Mouse (Mus musculus) small intestine, adult 2 months (tissue): Measurements from ENCODE around the gene Rnf150. TPM values are rescaled to one million over a fixed set of nuclear protein-coding genes. Genes with fewer than 3 reads are reported as not detected.

Source experiments
- H3K27ac ChIP-seq: fragments of 200-500 bp; 2 replicates; pipeline ENCODE4 v1.5.1; 2012; ENCODE audit warnings: low read depth, low read length, control low read depth, inconsistent platforms; ENCODE audit not compliant: insufficient read depth
- H3K27me3 ChIP-seq: fragments of 200-500 bp; 2 replicates; pipeline ENCODE4 v1.6.1; 2012; ENCODE audit warnings: mild to moderate bottlenecking, moderate library complexity, low read length, inconsistent platforms; ENCODE audit not compliant: control insufficient read depth, insufficient read depth
- H3K36me3 ChIP-seq: fragments of 200-500 bp; 2 replicates; pipeline ENCODE4 v1.6.1; 2012; ENCODE audit warnings: mild to moderate bottlenecking, low read length, control low read depth, inconsistent platforms; ENCODE audit not compliant: control insufficient read depth, insufficient read depth
- H3K4me1 ChIP-seq: fragments of 200-500 bp; 2 replicates; pipeline ENCODE4 v1.6.1; 2012; ENCODE audit warnings: low read length, inconsistent platforms, mixed read lengths; ENCODE audit not compliant: control insufficient read depth, insufficient read depth, insufficient read length
- H3K4me3 ChIP-seq: fragments of 200-500 bp; 2 replicates; pipeline ENCODE4 v1.5.1; 2012; ENCODE audit warnings: low read depth, mild to moderate bottlenecking, control low read depth, inconsistent platforms, low read length, moderate library complexity
- CTCF ChIP-seq: fragments of 200-500 bp; IDR thresholded peaks from 2 replicates; pipeline ENCODE4 v1.5.1; 2012; ENCODE audit warnings: low read depth, mild to moderate bottlenecking, control low read depth, inconsistent platforms, low read length, moderate library complexity, mixed read lengths; ENCODE audit not compliant: insufficient replicate concordance, insufficient read length; ENCODE audit errors: extremely low read depth
- POLR2A ChIP-seq: fragments of 200-500 bp; IDR thresholded peaks from 2 replicates; pipeline ENCODE4 v1.6.1; 2012; ENCODE audit warnings: low read depth, mild to moderate bottlenecking, control low read depth, inconsistent platforms, low read length, moderate library complexity
- WGBS: fragments of 180-500 bp; shearing (Covaris S2); methylation state at CpG from one replicate; pipeline ENCODE4 v1.1.7; 2018; 5-methylcytosine and 5-hydroxymethylcytosine counted together
- polyA plus RNA-seq: library from polyadenylated mRNA; depleted of rRNA; stranded (reverse); fragments of >200 nt; gene quantifications from 2 replicates; pipeline ENCODE4 v1.2.3, GENCODE M21; 2012

Gene Rnf150
- polyA plus RNA-seq, 1 experiment = 0.32 TPM

GRCm38 (mm10) chr8:83061873-83062272, 198.7 kb downstream of the Rnf150 start:
- H3K27ac ChIP-seq = no peak overlapping the region
- TF ChIP-seq POLR2A = no peak
- TF ChIP-seq CTCF = no peak
- H3K4me1 ChIP-seq = no peaks in the 10 kb centered on the region
- no peak overlapping the region for H3K4me3 ChIP-seq
- H3K36me3 ChIP-seq = no peaks in the 10 kb centered on the region
- 74% methylated on average over 3 of the region's 3 CpGs for WGBS
- no peaks in the 10 kb centered on the region for H3K27me3 ChIP-seq

- WGBS = 86% methylated on average over 5 of the region's 5 CpGs
- no peaks in the 10 kb centered on the region for H3K4me1 ChIP-seq
Observed at GRCm38 (mm10) chr8:83062276-83062675, 199.1 kb downstream of the Rnf150 start.

GRCm38 (mm10) chr8:83064096-83064495, 200.9 kb downstream of the Rnf150 start:
- Histone ChIP-seq H3K4me1 (no peaks in the 10 kb centered on the region), H3K27me3 (no peaks in the 10 kb centered on the region), H3K36me3 (no peaks in the 10 kb centered on the region), H3K4me3 (no peak overlapping the region), H3K27ac (no peak overlapping the region)
- TF ChIP-seq CTCF (no peak), POLR2A (no peak)
- 87% methylated on average over 6 of the region's 6 CpGs for WGBS

More at GRCm38 (mm10) chr8:83062276-83062675, 199.1 kb downstream of the Rnf150 start:
- TF ChIP-seq POLR2A = no peak
- no peak for TF ChIP-seq CTCF
- Histone ChIP-seq H3K4me3 (no peak overlapping the region), H3K36me3 (no peaks in the 10 kb centered on the region), H3K27me3 (no peaks in the 10 kb centered on the region), H3K27ac (no peak overlapping the region)

GRCm38 (mm10) chr8:83066076-83066475, 202.9 kb downstream of the Rnf150 start:
- no peak for TF ChIP-seq POLR2A
- TF ChIP-seq CTCF = no peak
- 90% methylated on average over 6 of the region's 6 CpGs for WGBS
- Histone ChIP-seq H3K27me3 (no peaks in the 10 kb centered on the region), H3K4me3 (no peak overlapping the region), H3K36me3 (no peaks in the 10 kb centered on the region), H3K4me1 (no peaks in the 10 kb centered on the region), H3K27ac (no peak overlapping the region)

GRCm38 (mm10) chr8:83066846-83067245, 203.7 kb downstream of the Rnf150 start:
- Histone ChIP-seq H3K36me3 (no peaks in the 10 kb centered on the region), H3K4me1 (no peaks in the 10 kb centered on the region), H3K27me3 (no peaks in the 10 kb centered on the region), H3K4me3 (no peak overlapping the region), H3K27ac (no peak overlapping the region)
- TF ChIP-seq CTCF = no peak
- no peak for TF ChIP-seq POLR2A
- WGBS = 75% methylated on average over 3 of the region's 3 CpGs

GRCm38 (mm10) chr8:83067906-83068305, 204.8 kb downstream of the Rnf150 start:
- no peak overlapping the region for H3K27ac ChIP-seq
- H3K4me1 ChIP-seq = no peaks in the 10 kb centered on the region
- 82% methylated on average over 7 of the region's 7 CpGs for WGBS
- no peaks in the 10 kb centered on the region for H3K27me3 ChIP-seq
- H3K36me3 ChIP-seq = no peaks in the 10 kb centered on the region
- no peak for TF ChIP-seq POLR2A
- TF ChIP-seq CTCF = no peak
- no peak overlapping the region for H3K4me3 ChIP-seq

GRCm38 (mm10) chr8:83074248-83074647, 211.1 kb downstream of the Rnf150 start:
- TF ChIP-seq POLR2A (no peak), CTCF (no peak)
- 60% methylated on average over 3 of the region's 3 CpGs for WGBS
- H3K27ac ChIP-seq = no peak overlapping the region

GRCm38 (mm10) chr8:83076621-83077020, 213.5 kb downstream of the Rnf150 start:
- no peaks in the 10 kb centered on the region for H3K27me3 ChIP-seq
- H3K4me3 ChIP-seq = no peak overlapping the region
- no peak overlapping the region for H3K27ac ChIP-seq
- no peaks in the 10 kb centered on the region for H3K4me1 ChIP-seq
- TF ChIP-seq POLR2A = no peak
- TF ChIP-seq CTCF = no peak
- H3K36me3 ChIP-seq = no peaks in the 10 kb centered on the region
- 100% methylated on average over 1 of the region's 1 CpGs for WGBS

More at GRCm38 (mm10) chr8:83074248-83074647, 211.1 kb downstream of the Rnf150 start:
- Histone ChIP-seq H3K4me1 (no peaks in the 10 kb centered on the region), H3K27me3 (no peaks in the 10 kb centered on the region), H3K36me3 (no peaks in the 10 kb centered on the region), H3K4me3 (no peak overlapping the region)
